Mouse (Mus musculus) MEL (cell line): Measurements from ENCODE around the gene Hoxc5. TPM values are rescaled to one million over a fixed set of nuclear protein-coding genes. Genes with fewer than 3 reads are reported as not detected.

Source experiments
- DNase-seq: peaks from one replicate; pipeline ENCODE4 v3.0.0; 2011; ENCODE audit warnings: low read depth, low spot score
- H3K27ac ChIP-seq: 2 replicates; pipeline ENCODE4 v1.5.1; 2012; ENCODE audit warnings: low read depth, mild to moderate bottlenecking, control low read depth, low read length, moderate library complexity; ENCODE audit not compliant: control insufficient read depth
- H3K27me3 ChIP-seq, 2 experiments: fragments of 150-350 bp in 1 of 2; sonication (generic) in 1 of 2; 2 replicates each; pipeline ENCODE4 v1.6.1; 2012; ENCODE audit warnings: low read length in 2 of 2, mild to moderate bottlenecking in 2 of 2, improper control_type of control experiment in 1 of 2, moderate library complexity in 1 of 2; ENCODE audit not compliant: insufficient read depth in 2 of 2, control insufficient read depth in 1 of 2
- H3K36me3 ChIP-seq, 2 experiments: 2 replicates each; pipeline ENCODE4 v1.6.1; 2012 to 2014; ENCODE audit warnings: low read length in 2 of 2, improper control_type of control experiment in 1 of 2, inconsistent platforms in 1 of 2, mild to moderate bottlenecking in 1 of 2; ENCODE audit not compliant: insufficient read depth in 2 of 2, control insufficient read depth in 1 of 2
- H3K4me1 ChIP-seq, 2 experiments: fragments of 150-350 bp in 1 of 2; sonication (generic) in 1 of 2; 2 replicates each; pipeline ENCODE4 v1.6.1; 2012; ENCODE audit warnings: low read length in 2 of 2, improper control_type of control experiment in 1 of 2, mild to moderate bottlenecking in 1 of 2; ENCODE audit not compliant: insufficient read depth in 2 of 2, control insufficient read depth in 1 of 2
- H3K4me3 ChIP-seq, 2 experiments: fragments of 150-350 bp in 1 of 2; sonication (generic) in 1 of 2; 2 replicates each; pipeline ENCODE4 v1.5.1; 2012; ENCODE audit warnings: low read depth in 2 of 2, low read length in 2 of 2, mild to moderate bottlenecking in 2 of 2, moderate library complexity in 2 of 2, control low read depth in 1 of 2, improper control_type of control experiment in 1 of 2; ENCODE audit not compliant: control insufficient read depth in 1 of 2, insufficient read depth in 1 of 2
- H3K79me2 ChIP-seq: 2 replicates; pipeline ENCODE4 v1.6.1; 2012; ENCODE audit warnings: mild to moderate bottlenecking, low read length, moderate library complexity; ENCODE audit not compliant: control insufficient read depth, poor library complexity, insufficient read depth
- H3K9ac ChIP-seq: 2 replicates; pipeline ENCODE4 v1.6.1; 2012; ENCODE audit warnings: low read depth, mild to moderate bottlenecking, control low read depth, low read length, moderate library complexity; ENCODE audit not compliant: control insufficient read depth, poor library complexity, severe bottlenecking
- H3K9me3 ChIP-seq: fragments of 150-350 bp; sonication (generic); replicated peaks from 2 replicates; pipeline ENCODE4 v1.6.1; 2012; ENCODE audit warnings: mild to moderate bottlenecking, low read length, improper control_type of control experiment, moderate library complexity; ENCODE audit not compliant: insufficient read depth
- BHLHE40 ChIP-seq: IDR thresholded peaks from 2 replicates; pipeline ENCODE4 v1.6.1; 2012; ENCODE audit warnings: low read depth, mild to moderate bottlenecking, inconsistent platforms, low read length, improper control_type of control experiment, borderline replicate concordance
- CHD1 ChIP-seq: IDR thresholded peaks from 2 replicates; pipeline ENCODE4 v1.6.1; 2012; ENCODE audit warnings: low read depth, mild to moderate bottlenecking, inconsistent platforms, low read length, improper control_type of control experiment
- CHD2 ChIP-seq: IDR thresholded peaks from 2 replicates; pipeline ENCODE4 v1.6.1; 2011; ENCODE audit warnings: low read length, improper control_type of control experiment
- CTCF ChIP-seq, 3 experiments: IDR thresholded peaks in 2 of 3; conservative IDR thresholded peaks in 1 of 3; 2 replicates each; pipeline ENCODE4 v1.5.1; 2011 to 2012; ENCODE audit warnings: low read length in 3 of 3, low read depth in 2 of 3, mild to moderate bottlenecking in 2 of 3, improper control_type of control experiment in 1 of 3, inconsistent platforms in 1 of 3, mixed read lengths in 1 of 3, moderate library complexity in 1 of 3; ENCODE audit not compliant: control insufficient read depth in 1 of 3, insufficient read depth in 1 of 3, poor library complexity in 1 of 3, severe bottlenecking in 1 of 3
- E2F4 ChIP-seq: IDR thresholded peaks from 2 replicates; pipeline ENCODE4 v1.6.1; 2011; ENCODE audit warnings: low read depth, low read length, improper control_type of control experiment, borderline replicate concordance
- ELF1 ChIP-seq: IDR thresholded peaks from 2 replicates; pipeline ENCODE4 v1.6.1; 2014; ENCODE audit warnings: low read depth, mild to moderate bottlenecking, inconsistent platforms, low read length, improper control_type of control experiment, moderate library complexity
- EP300 ChIP-seq, 2 experiments: IDR thresholded peaks; 2 replicates each; pipeline ENCODE4 v1.6.1; 2011; ENCODE audit warnings: improper control_type of control experiment in 2 of 2, low read length in 2 of 2, low read depth in 1 of 2, mild to moderate bottlenecking in 1 of 2
- ETS1 ChIP-seq: IDR thresholded peaks from 2 replicates; pipeline ENCODE4 v1.6.1; 2012; ENCODE audit warnings: low read depth, mild to moderate bottlenecking, inconsistent platforms, low read length, improper control_type of control experiment, moderate library complexity
- GABPA ChIP-seq: IDR thresholded peaks from 2 replicates; pipeline ENCODE4 v1.6.1; 2012; ENCODE audit warnings: low read depth, mild to moderate bottlenecking, inconsistent platforms, low read length, improper control_type of control experiment, moderate library complexity
- GATA1 ChIP-seq: IDR thresholded peaks from 2 replicates; pipeline ENCODE4 v1.6.1; 2011; ENCODE audit warnings: low read depth, low read length, improper control_type of control experiment
- HCFC1 ChIP-seq: IDR thresholded peaks from 2 replicates; pipeline ENCODE4 v1.6.1; 2012; ENCODE audit warnings: low read depth, mild to moderate bottlenecking, inconsistent platforms, low read length, improper control_type of control experiment, moderate library complexity
- JUND ChIP-seq: IDR thresholded peaks from 2 replicates; pipeline ENCODE4 v1.6.1; 2011; ENCODE audit warnings: low read depth, mild to moderate bottlenecking, improper control_type of control experiment, low read length
- KAT2A ChIP-seq: conservative IDR thresholded peaks from 2 replicates; pipeline ENCODE4 v1.6.1; 2012; ENCODE audit warnings: low read depth, low read length, improper control_type of control experiment, inconsistent platforms
- MAFK ChIP-seq: IDR thresholded peaks from 2 replicates; pipeline ENCODE4 v1.6.1; 2011; ENCODE audit warnings: low read depth, mild to moderate bottlenecking, low read length, improper control_type of control experiment, borderline replicate concordance
- MAX ChIP-seq: IDR thresholded peaks from 2 replicates; pipeline ENCODE4 v1.6.1; 2011; ENCODE audit warnings: low read length, improper control_type of control experiment
- MAZ ChIP-seq: IDR thresholded peaks from 2 replicates; pipeline ENCODE4 v1.6.1; 2012; ENCODE audit warnings: low read depth, mild to moderate bottlenecking, inconsistent platforms, low read length, improper control_type of control experiment
- MEF2A ChIP-seq: IDR thresholded peaks from 2 replicates; pipeline ENCODE4 v1.6.1; 2014; ENCODE audit warnings: low read depth, mild to moderate bottlenecking, inconsistent platforms, low read length, improper control_type of control experiment; ENCODE audit not compliant: poor library complexity, insufficient replicate concordance, severe bottlenecking; ENCODE audit errors: extremely low read depth
- MXI1 ChIP-seq: IDR thresholded peaks from 2 replicates; pipeline ENCODE4 v1.6.1; 2011; ENCODE audit warnings: mild to moderate bottlenecking, low read depth, low read length, improper control_type of control experiment
- MYB ChIP-seq: IDR thresholded peaks from 2 replicates; pipeline ENCODE4 v1.6.1; 2011; ENCODE audit warnings: mild to moderate bottlenecking, low read depth, low read length, improper control_type of control experiment
- MYC ChIP-seq: IDR thresholded peaks from 2 replicates; pipeline ENCODE4 v1.6.1; 2011; ENCODE audit warnings: low read depth, mild to moderate bottlenecking, low read length, improper control_type of control experiment, moderate library complexity
- NELFE ChIP-seq: IDR thresholded peaks from 2 replicates; pipeline ENCODE4 v1.6.1; 2011; ENCODE audit warnings: low read depth, low read length, improper control_type of control experiment
- NRF1 ChIP-seq: IDR thresholded peaks from 2 replicates; pipeline ENCODE4 v1.6.1; 2014; ENCODE audit warnings: low read depth, mild to moderate bottlenecking, inconsistent platforms, low read length, improper control_type of control experiment, moderate library complexity; ENCODE audit not compliant: poor library complexity, insufficient read depth, severe bottlenecking
- POLR2A ChIP-seq, 2 experiments: IDR thresholded peaks; 2 replicates each; pipeline ENCODE4 v1.6.1; 2011 to 2012; ENCODE audit warnings: low read length in 2 of 2, mild to moderate bottlenecking in 2 of 2, control low read depth in 1 of 2, improper control_type of control experiment in 1 of 2, low read depth in 1 of 2, moderate library complexity in 1 of 2; ENCODE audit not compliant: control insufficient read depth in 1 of 2, insufficient read depth in 1 of 2, poor library complexity in 1 of 2
- POLR2AphosphoS2 ChIP-seq: IDR thresholded peaks from 2 replicates; pipeline ENCODE4 v1.6.1; 2011; ENCODE audit warnings: low read length, improper control_type of control experiment
- POLR2AphosphoS5 ChIP-seq: IDR thresholded peaks from 2 replicates; pipeline ENCODE4 v1.6.1; 2012; ENCODE audit warnings: low read depth, borderline replicate concordance, mild to moderate bottlenecking, inconsistent platforms, low read length, moderate library complexity, mixed read lengths
- RAD21 ChIP-seq: IDR thresholded peaks from 2 replicates; pipeline ENCODE4 v1.6.1; 2011; ENCODE audit warnings: mild to moderate bottlenecking, low read depth, low read length, improper control_type of control experiment
- RCOR1 ChIP-seq: IDR thresholded peaks from 2 replicates; pipeline ENCODE4 v1.6.1; 2012; ENCODE audit warnings: low read depth, mild to moderate bottlenecking, inconsistent platforms, low read length, improper control_type of control experiment
- SIN3A ChIP-seq: IDR thresholded peaks from 2 replicates; pipeline ENCODE4 v1.6.1; 2012; ENCODE audit warnings: low read length, improper control_type of control experiment, inconsistent platforms
- SMC3 ChIP-seq: IDR thresholded peaks from 2 replicates; pipeline ENCODE4 v1.6.1; 2011; ENCODE audit warnings: low read depth, low read length, improper control_type of control experiment
- TAL1 ChIP-seq: IDR thresholded peaks from 2 replicates; pipeline ENCODE4 v1.6.1; 2012; ENCODE audit warnings: mild to moderate bottlenecking, inconsistent platforms, low read length, moderate library complexity, mixed read lengths
- TBP ChIP-seq: IDR thresholded peaks from 2 replicates; pipeline ENCODE4 v1.8.0; 2011; ENCODE audit warnings: low read depth, low read length, improper control_type of control experiment
- UBTF ChIP-seq: IDR thresholded peaks from 2 replicates; pipeline ENCODE4 v1.6.1; 2012; ENCODE audit warnings: low read depth, mild to moderate bottlenecking, inconsistent platforms, low read length, improper control_type of control experiment, moderate library complexity, borderline replicate concordance; ENCODE audit not compliant: insufficient read depth
- USF1 ChIP-seq: IDR thresholded peaks from 2 replicates; pipeline ENCODE4 v1.6.1; 2014; ENCODE audit warnings: low read depth, mild to moderate bottlenecking, inconsistent platforms, low read length, improper control_type of control experiment, moderate library complexity
- USF2 ChIP-seq, 2 experiments: IDR thresholded peaks; 2 replicates each; pipeline ENCODE4 v1.6.1; 2011 to 2012; ENCODE audit warnings: improper control_type of control experiment in 2 of 2, low read length in 2 of 2, borderline replicate concordance in 1 of 2, inconsistent platforms in 1 of 2, low read depth in 1 of 2, mild to moderate bottlenecking in 1 of 2; ENCODE audit not compliant: insufficient read depth in 1 of 2
- ZKSCAN1 ChIP-seq: IDR thresholded peaks from 2 replicates; pipeline ENCODE4 v1.6.1; 2012; ENCODE audit warnings: low read depth, mild to moderate bottlenecking, inconsistent platforms, low read length, improper control_type of control experiment, moderate library complexity
- ZMIZ1 ChIP-seq: IDR thresholded peaks from 2 replicates; pipeline ENCODE4 v1.6.1; 2012; ENCODE audit warnings: low read depth, mild to moderate bottlenecking, inconsistent platforms, low read length, improper control_type of control experiment, moderate library complexity
- ZNF384 ChIP-seq: IDR thresholded peaks from 2 replicates; pipeline ENCODE4 v1.6.1; 2012; ENCODE audit warnings: low read depth, mild to moderate bottlenecking, inconsistent platforms, low read length, improper control_type of control experiment
- polyA plus RNA-seq, 2 experiments: library from polyadenylated mRNA; stranded (reverse) in 1 of 2; unstranded in 1 of 2; fragments of >175 nt in 1 of 2; fragments of >200 nt in 1 of 2; gene quantifications; 2 replicates each; pipeline versions ENCODE4 v1.2.1 to v1.2.4; 2012; ENCODE audit warnings: low replicate concordance in 2 of 2, low read depth in 1 of 2; ENCODE audit not compliant: insufficient read length in 2 of 2, insufficient read depth in 1 of 2, missing spikeins in 1 of 2
- total RNA-seq: library from RNA; depleted of rRNA; stranded (reverse); fragments of 300-350 nt; gene quantifications from 2 replicates; pipeline ENCODE4 v1.2.3, GENCODE M21; 2012

The Hoxc5 gene
- total and polyA plus RNA-seq, 3 experiments: 0.46 to 3.0 TPM; not detected in 1

GRCm38 (mm10) chr15:103020899-103021418, 53.7 kb downstream of the Hoxc5 start:
- peaks cover 5 to 8% of the 10 kb centered on the region in 2 experiments for H3K4me1 ChIP-seq
- no peaks in the 10 kb centered on the region for H3K27me3 ChIP-seq
- H3K9me3 ChIP-seq: no peaks in the 10 kb centered on the region
- TF ChIP-seq USF2 (IDR thresholded peaks at IDR 0.05; ENCODE audit: borderline replicate concordance in 1 of 2, insufficient read depth in 1 of 2, low read depth in 1 of 2, low read length in 2 of 2) (peak; percentile 83 to 97; a peak in 3 of 4 replicates), TAL1 (no peak), NRF1 (no peak), ETS1 (no peak), MEF2A (no peak), MAFK (no peak), KAT2A (no peak), BHLHE40 (no peak), RCOR1 (no peak), ZKSCAN1 (no peak), HCFC1 (peak; percentile 68; the same call in 1 of the 2 replicates), EP300 (IDR thresholded peaks at IDR 0.05; ENCODE audit: low read depth in 1 of 2, low read length in 2 of 2) (no peak), MYB (no peak), NELFE (no peak; the same call in 1 of the 2 replicates), RAD21 (no peak), ELF1 (no peak), CTCF (IDR thresholded peaks at IDR 0.05 in 2 of 3, conservative IDR thresholded peaks at IDR 0.05 in 1 of 3; ENCODE audit: control insufficient read depth in 1 of 3, insufficient read depth in 1 of 3, low read depth in 2 of 3, low read length in 3 of 3, poor library complexity in 1 of 3, severe bottlenecking in 1 of 3) (no peak), POLR2AphosphoS5 (no peak), SIN3A (no peak), ZMIZ1 (no peak), MYC (no peak), CHD2 (peak; percentile 70), MAZ (peak; percentile 81), GATA1 (no peak), MXI1 (no peak), E2F4 (no peak), SMC3 (no peak), POLR2AphosphoS2 (no peak), MAX (peak; percentile 98), GABPA (no peak), USF1 (peak; percentile 99), UBTF (no peak), CHD1 (no peak), POLR2A (IDR thresholded peaks at IDR 0.05; ENCODE audit: control insufficient read depth in 1 of 2, insufficient read depth in 1 of 2, low read depth in 1 of 2, low read length in 2 of 2, poor library complexity in 1 of 2) (no peak; a peak in 1 of 4 replicates), TBP (0 out of 2 replicates have a peak, but pooled peaks have one; percentile 45), ZNF384 (no peak), JUND (no peak)

More at GRCm38 (mm10) chr15:103020899-103021418, 53.7 kb downstream of the Hoxc5 start:
- peak; percentile 93 for DNase-seq
- H3K4me3 ChIP-seq: peak overlapping the region; percentile 47 to 70
- no peaks in the 10 kb centered on the region for H3K79me2 ChIP-seq
- H3K36me3 ChIP-seq: peaks cover 0 to 11% of the 10 kb centered on the region in 2 experiments; a peak in 2 of 4 replicates
- peak overlapping the region; percentile 68 for H3K9ac ChIP-seq
- H3K27ac ChIP-seq: peak overlapping the region; percentile 69
